Mouse (Mus musculus) mouse embryonic stem cell (cell line): ENCODE results near the gene Strn3.

Source experiments
- in situ Hi-C, 2 experiments: fragments of 300-500 bp; cut with MboI; formaldehyde crosslinking; loops; 1 replicate in 1 of 2; 3 replicates in 1 of 2; pipeline ENCODE4 v1.14.3; 2019 to 2020; ENCODE audit warnings: low sequenced_read_pairs in 2 of 2, low pct_unique_long_range_greater_than_20kb in 1 of 2, mixed read lengths in 1 of 2; ENCODE audit not compliant: unreplicated experiment in 1 of 2

Gene Strn3

DNA sequence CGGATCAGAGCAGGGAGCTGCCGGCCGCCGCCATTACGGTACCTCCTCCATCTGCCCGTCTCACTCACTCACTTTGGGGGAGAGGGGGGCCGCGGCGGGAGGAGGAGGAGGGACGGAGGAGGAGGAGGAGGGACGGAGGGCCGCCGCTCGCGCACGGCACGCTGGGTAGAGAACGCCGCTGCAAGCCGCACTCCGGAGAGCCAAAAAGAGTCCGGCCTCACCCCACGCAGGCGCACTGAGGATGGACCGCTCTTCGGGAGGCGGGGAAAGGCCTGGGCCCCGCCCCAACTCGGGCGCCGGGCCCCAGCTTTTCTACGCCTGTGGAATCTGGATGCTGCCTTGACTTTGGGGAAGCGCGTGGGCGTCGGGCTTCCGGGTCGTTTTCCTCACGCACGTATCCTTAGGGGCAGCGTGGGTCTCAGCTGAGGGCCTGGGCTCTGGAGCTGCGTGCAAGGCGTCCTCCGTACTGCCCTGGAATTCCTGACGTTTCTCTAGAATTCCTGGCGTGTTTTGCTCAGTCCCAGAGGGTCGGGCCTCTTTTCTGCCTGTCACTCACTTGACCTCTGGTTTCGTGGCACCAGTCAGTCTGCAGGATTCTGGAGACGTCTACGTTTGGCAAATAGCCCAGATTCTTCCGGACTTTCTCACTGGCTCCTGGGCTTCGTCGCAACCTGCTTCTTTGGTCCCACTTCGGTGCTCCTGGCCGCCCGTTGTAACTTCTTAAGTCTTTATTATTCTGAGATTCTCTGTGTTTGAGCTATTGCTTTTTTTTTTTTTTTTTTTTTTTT lies at the start of gene Strn3:
Strn3 (minus strand) TSS at position 53 of the 788 bp plus-strand sequence.
- in situ Hi-C loops = loop anchor here in 1 of 2 experiments (25.0 kb wide), 1 partner anchor 695 kb away; no protein-coding TSS in a partner anchor

GRCm38 (mm10) chr12:51736807-51737206 lies 45.1 kb upstream of the Strn3 start:
- in situ Hi-C loops = loop anchor here in 1 of 2 experiments (5.0 kb wide), 1 partner anchor 70 kb away; no protein-coding TSS in a partner anchor

DNA sequence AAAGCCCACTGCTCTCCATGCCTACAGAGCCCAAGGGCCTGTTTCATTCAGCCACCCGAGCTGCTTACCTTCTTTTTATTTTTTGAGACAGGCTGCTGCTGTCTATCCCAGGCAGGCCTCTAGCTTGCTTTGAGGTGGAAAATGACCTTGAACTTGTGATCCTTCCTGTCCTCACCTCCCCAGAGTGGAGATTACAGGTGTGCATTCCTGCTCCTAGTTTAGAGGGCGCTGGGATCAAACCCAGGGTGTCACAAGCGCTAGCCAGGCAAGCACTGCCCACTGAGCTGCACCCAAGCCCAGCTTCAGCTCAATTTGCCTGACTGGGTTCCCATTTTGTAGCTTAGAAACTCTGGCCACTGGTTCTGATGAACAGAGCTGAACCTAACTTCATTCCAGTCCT lies 44.7 kb upstream of the Strn3 start:
- in situ Hi-C loops = loop anchor here in 1 of 2 experiments (5.0 kb wide), 1 partner anchor 69 kb away; no protein-coding TSS in a partner anchor

DNA sequence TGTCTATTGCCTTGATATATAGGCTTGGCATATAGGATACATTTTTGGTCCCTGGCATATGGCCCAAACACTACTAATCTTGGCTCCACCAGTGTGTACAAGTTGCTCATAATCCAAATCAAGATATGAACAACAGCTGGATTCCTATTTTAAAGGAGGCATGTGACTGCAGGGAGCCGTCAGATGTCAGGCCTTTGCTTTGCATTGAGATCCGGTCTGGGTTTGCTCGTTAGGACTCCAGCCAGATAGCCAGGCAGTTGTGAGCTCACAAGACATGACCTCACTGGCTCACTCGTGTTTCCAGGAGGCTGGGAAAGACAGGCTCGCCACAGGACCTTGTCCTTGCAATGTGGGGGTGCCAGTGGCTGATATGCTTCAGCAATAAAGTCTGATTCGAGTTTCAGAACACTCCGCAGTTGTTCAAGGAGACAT lies 44.2 kb upstream of the Strn3 start:
- in situ Hi-C loops = loop anchor here in 1 of 2 experiments (5.0 kb wide), 1 partner anchor 69 kb away; no protein-coding TSS in a partner anchor

DNA sequence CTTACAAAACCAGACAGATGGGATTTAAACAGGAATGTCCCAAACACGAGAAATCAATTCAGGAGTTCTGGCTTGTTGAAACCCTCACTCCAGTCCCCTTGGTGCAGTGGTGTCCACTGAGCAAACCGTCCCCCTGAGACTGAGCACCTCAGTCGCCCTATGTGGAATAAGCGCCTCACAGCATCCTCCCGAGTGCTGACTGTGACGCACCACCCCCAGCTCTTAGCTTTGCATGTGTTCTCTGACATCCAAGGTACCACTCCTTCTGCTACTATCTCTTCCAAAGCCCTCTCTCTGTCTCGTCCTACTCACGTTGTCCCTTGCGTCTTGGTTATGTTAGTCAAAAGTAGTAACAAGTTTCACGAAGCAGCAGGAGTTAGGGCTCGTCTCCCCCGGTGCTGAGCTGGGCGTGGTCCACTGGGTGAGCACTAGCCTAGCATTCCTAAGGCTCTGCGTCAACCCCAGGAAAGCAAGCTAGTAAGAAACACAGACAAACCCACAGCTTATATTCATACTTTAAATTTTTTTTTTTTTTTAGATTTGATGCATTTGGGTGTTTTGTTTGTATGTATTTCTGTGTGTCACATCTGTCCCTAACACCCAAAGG lies 43.0 kb upstream of the Strn3 start:
- in situ Hi-C loops = loop anchor here in 1 of 2 experiments (5.0 kb wide), 1 partner anchor 67 kb away; no protein-coding TSS in a partner anchor

DNA sequence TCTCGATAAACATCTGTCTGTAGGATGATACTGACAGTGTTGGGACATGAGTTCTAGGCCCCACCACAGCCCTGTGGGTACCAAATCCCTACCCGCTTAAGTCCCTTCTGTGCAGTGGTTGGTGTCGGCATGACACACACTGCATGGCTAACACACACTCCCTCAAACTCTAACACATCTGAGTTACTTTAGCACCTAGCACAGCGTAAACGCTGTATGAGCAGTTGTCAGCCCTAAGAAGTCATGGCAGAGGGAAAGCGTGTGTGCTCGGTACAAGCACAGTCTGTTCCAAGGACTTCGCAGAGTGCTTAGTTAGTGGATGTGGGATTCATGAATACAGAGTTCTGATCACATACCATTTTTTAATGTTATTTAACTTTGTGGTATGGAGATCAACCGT lies 38.1 kb upstream of the Strn3 start:
- in situ Hi-C loops = no loop called here

DNA sequence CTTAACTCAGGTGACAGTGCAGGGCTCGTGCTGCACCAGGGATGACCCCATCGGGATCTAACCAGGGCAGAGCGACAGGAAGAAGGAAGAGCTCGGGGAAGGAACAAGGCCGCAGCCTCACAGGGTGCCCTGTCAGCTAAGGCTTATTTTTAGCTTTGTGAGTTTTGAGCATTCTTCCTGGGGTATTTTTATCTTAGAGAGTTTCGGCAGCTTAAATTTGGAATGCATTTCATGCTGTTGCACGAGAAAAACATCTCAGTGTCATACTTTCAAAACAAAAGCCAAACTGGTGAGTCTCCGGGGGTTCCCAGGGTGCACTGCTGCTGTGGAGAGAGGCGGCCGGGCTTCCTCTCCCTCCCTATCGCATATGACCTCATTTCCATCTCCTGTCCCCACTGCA lies 37.4 kb upstream of the Strn3 start:
- in situ Hi-C loops = no loop called here

DNA sequence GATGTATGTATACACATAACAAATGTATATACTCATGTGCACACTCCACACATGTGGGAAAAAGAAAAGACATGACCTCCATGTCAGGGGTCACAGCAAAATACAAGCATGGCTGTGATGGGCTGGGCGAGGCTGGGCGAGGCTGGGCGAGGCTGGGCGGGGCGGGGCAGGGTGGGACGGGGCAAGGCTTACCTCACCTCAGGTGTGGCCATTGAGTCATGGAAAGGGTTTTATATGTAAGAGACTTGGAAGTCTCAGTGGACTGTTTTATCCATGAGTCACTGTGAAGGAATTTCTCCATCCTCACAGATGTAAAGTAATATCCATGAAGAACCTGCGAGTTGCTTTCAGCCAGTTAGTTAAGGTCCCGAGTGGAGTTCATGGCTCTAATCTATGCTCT lies 30.1 kb upstream of the Strn3 start:
- in situ Hi-C loops = no loop called here

DNA sequence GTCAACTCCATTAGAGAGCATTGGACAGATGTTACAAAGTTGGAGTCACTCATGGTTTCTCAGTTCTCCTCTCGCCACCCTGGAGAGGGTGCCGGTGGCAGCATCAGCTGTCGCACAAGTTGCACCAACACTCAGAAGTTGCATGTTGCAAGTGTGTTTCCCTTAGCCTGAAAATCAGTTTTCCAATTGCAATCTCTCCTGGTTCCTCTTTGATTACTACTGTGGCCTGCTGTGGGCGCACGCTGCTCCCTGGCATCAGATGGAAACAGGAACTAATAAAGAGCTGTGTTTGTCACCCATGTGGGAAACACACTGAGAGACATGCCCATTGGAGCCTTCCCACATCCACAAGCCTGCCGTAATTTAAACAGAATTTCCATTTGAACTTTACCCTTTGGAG lies 26.9 kb upstream of the Strn3 start:
- in situ Hi-C loops = no loop called here

GRCm38 (mm10) chr12:51712685-51713084 lies 21.0 kb upstream of the Strn3 start:
- in situ Hi-C loops = no loop called here

- in situ Hi-C loops = no loop called here
These were observed 18.5 kb upstream of the Strn3 start for GRCm38 (mm10) chr12:51710154-51710553.

DNA sequence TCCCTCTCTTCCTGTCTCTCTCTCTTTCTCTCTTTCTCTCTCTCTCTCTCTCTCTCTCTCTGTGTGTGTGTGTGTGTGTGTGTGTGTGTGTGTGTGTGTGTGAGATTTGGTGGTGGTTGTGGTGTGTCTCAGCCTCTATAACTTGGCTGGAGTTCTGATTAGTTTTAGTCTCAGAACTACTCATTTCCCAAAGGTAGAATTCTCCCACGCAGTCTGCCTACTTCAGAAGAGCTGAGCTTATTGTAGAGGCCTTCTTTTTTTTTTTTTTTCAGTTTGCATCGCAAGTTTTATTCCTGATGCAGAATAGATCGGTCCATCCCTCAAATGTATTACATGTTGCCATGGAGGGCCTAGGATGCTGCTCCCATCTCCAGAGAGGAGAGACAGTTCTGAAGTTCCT lies 18.0 kb upstream of the Strn3 start:
- in situ Hi-C loops = no loop called here

DNA sequence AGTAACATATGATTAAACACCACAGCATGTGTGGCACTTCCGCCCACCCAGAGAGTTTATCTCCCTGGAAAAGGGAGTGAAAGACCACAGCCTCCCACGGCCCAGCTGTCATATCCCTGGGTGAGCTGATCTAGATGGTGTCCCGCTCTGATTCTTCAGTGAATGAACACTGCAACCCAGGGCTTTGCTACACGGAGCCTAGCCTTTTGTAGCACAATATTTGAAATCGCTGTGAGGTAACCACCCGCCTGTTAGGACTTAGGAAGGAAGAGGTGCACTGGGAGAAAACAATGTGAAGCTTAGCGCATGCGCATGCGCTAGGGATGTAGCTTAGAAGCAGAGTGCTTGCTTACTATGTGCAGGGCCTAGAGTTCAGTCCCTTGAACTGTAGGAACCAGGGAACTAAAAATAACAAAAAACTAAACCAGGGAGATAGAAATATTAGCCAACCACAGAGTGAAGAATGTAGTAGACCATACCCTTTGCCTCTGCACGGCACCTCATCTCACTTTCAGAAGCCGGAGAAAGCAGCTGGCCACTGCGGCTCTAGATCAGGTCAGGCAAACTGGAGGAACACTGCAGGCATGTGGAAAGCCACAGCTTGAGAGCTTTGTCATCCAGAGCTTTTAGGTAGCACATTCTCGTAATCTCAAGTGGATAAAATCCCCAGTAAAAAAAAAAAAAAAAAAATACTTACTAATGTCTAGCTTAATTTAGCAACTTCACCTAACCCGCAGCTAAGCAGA lies 17.4 kb upstream of the Strn3 start:
- in situ Hi-C loops = no loop called here

GRCm38 (mm10) chr12:51706673-51707235 lies 15.1 kb upstream of the Strn3 start:
- in situ Hi-C loops = no loop called here

- in situ Hi-C loops = no loop called here
These were observed 14.1 kb upstream of the Strn3 start for GRCm38 (mm10) chr12:51705778-51706177.

GRCm38 (mm10) chr12:51704572-51704971 lies 12.9 kb upstream of the Strn3 start:
- in situ Hi-C loops = no loop called here

- in situ Hi-C loops = no loop called here
These were observed 12.2 kb upstream of the Strn3 start for GRCm38 (mm10) chr12:51703859-51704258.

DNA sequence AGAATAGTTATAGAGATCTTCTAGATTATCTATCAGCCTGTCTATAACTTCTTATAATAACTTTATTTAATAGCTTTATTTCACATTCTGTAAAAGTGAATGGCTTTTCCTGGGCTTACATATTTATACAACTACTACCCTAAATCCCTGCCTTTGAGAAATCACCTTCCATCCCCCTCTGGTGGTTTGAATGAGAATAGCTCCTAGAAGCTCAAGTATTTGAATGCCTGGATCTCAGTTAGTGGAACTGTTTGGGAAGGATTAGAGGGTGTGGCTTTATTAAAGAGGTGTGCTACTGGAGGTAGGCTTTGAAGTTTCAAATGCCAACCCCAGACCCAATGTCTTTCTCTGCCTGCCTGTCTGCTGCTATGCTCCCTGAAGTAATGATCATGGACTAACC lies 10.0 kb upstream of the Strn3 start:
- in situ Hi-C loops = no loop called here
